Comparison of ENCODE assay signal across 23 mouse cellular contexts in the genomic region with DNA sequence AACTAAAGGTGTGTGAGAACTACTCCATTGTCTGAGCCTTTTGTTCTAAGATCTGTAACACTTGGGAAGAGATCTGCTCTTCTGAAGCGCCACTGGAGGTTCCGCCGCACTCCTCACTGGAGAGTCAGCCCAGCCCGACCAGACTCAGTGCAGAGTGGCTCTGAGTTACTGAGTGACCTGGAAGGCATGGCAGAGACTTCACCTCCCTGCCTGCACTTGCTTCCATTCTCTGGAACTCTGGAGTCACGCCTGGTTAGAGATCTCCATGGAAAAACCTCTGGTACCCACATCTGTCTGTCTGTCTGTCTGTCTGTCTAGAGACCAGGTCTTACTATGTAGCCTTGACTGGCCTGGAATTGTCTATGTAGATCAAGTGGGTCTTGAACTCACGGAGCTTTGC. TPM values are rescaled to one million over a fixed set of nuclear protein-coding genes. Genes with fewer than 3 reads are reported as not detected.
A peak's percentile ranks its signal among the peaks of the same experiment; 100 is the strongest.
DNase-seq lines count a peak whose midpoint lies in the region; ATAC-seq lines count a peak whose summit lies in the region.
"Had no signal": no experiment of that assay in that cellular context is flagged by ENCODE, and none has a peak within 500 bp of the region (broad histone marks: within the 10 kb centered on the region; RNA-seq: fewer than 3 reads in every experiment).

No protein-coding gene starts in this region.

- H3K36me3 ChIP-seq in kidney, embryonic 15.5 days = no peaks in the 10 kb centered on the region
- H3K36me3 ChIP-seq: embryonic facial prominence, embryonic 10.5 days; G1E; heart, embryonic 15.5 days; hindbrain, embryonic 13.5 days had no signal

- no peak overlapping the region for H3K9ac ChIP-seq in kidney, embryonic 15.5 days
- H3K9ac ChIP-seq: heart, embryonic 15.5 days; hindbrain, embryonic 13.5 days had no signal

- H3K4me3 ChIP-seq in kidney, embryonic 15.5 days (replicated peaks) = no peak overlapping the region
- H3K4me3 ChIP-seq: embryonic facial prominence, embryonic 10.5 days; heart, adult 2 months; heart, embryonic 15.5 days; hindbrain, embryonic 13.5 days had no signal

- 72% methylated on average over 6 of the region's 6 CpGs for WGBS in kidney, embryonic 15.5 days

- peaks cover 41% of the 10 kb centered on the region for H3K4me1 ChIP-seq in kidney, embryonic 15.5 days
- H3K4me1 ChIP-seq: heart, embryonic 15.5 days; hindbrain, embryonic 13.5 days had no signal

- no peak overlapping the region for H3K4me2 ChIP-seq in kidney, embryonic 15.5 days
- H3K4me2 ChIP-seq: heart, embryonic 11.5 days; heart, embryonic 15.5 days; hindbrain, embryonic 13.5 days had no signal

- DNase-seq in kidney, adult 11 months = peak; percentile 58
- DNase-seq in kidney, adult 18-20 months = no peak
- DNase-seq in kidney, postnatal 14 days = peak; percentile 58
- DNase-seq in ovary, postnatal 10 days (ENCODE audit: low spot score) = no peak
- no peak for DNase-seq in frontal cortex, postnatal 36 days (ENCODE audit: low spot score in 2 of 2)
- no peak for DNase-seq in yolk sac, embryonic 10.5 days (ENCODE audit: low spot score)
- DNase-seq: adrenal gland, postnatal 14 days; B cell, adult 2 months; cerebellum, adult 18-20 months; cerebellum, postnatal 10 days; gastrocnemius, postnatal 10 days; heart, adult 2 months; heart, postnatal 14 days had no signal

- H3K27me3 ChIP-seq in kidney, embryonic 15.5 days = no peaks in the 10 kb centered on the region

- no peaks in the 10 kb centered on the region for H3K9me3 ChIP-seq in kidney, embryonic 15.5 days (replicated peaks)
- H3K9me3 ChIP-seq: embryonic facial prominence, embryonic 10.5 days; G1E; heart, embryonic 15.5 days; hindbrain, embryonic 13.5 days had no signal

- 0 out of 2 replicates have a peak overlapping the region, but pooled peaks have one; percentile 41 for H3K27ac ChIP-seq in kidney, embryonic 15.5 days
- H3K27ac ChIP-seq: embryonic facial prominence, embryonic 10.5 days; heart, adult 2 months; heart, embryonic 15.5 days; hindbrain, embryonic 13.5 days; hindbrain, postnatal 0 days had no signal

- ATAC-seq in kidney, embryonic 15.5 days (replicated peaks; ENCODE audit: low FRiP score) = no peak; the same call in 1 of the 2 replicates
- ATAC-seq: activated CD4-positive, CD25-positive, alpha-beta regulatory T cell, adult 4 months; CD4-positive, CD25-positive, alpha-beta regulatory T cell, adult 4 months; forebrain, embryonic 14.5 days; hindbrain, postnatal 0 days had no signal

RNA-seq across cellular contexts. Expression of gene Tmem125, which starts 8.2 kb away (rescaled TPM):
- 5.6 and 6.7 TPM in 2 replicates for polyA plus RNA-seq in kidney, embryonic 15.5 days (2015; fragmentation: Nextera tagmentation; extraction: Ambion mirVana)
- polyA plus RNA-seq: activated CD4-positive, CD25-positive, alpha-beta regulatory T cell, adult 4 months; CD4-positive, CD25-positive, alpha-beta regulatory T cell, adult 4 months; forebrain, embryonic 14.5 days; G1E had no signal

RNA-seq across cellular contexts. Expression of gene 2610528J11Rik, which starts 8.8 kb away (rescaled TPM):
- polyA plus RNA-seq in kidney, embryonic 15.5 days (2015; fragmentation: Nextera tagmentation; extraction: Ambion mirVana) = 21.4 and 21.7 TPM in 2 replicates
- polyA plus RNA-seq: activated CD4-positive, CD25-positive, alpha-beta regulatory T cell, adult 4 months; CD4-positive, CD25-positive, alpha-beta regulatory T cell, adult 4 months; forebrain, embryonic 14.5 days; G1E; hindbrain, embryonic 13.5 days; hindbrain, postnatal 0 days had no signal

RNA-seq across cellular contexts. Expression of gene Tie1, which starts 45.7 kb away (rescaled TPM):
- polyA plus RNA-seq in kidney, embryonic 15.5 days (2015; fragmentation: Nextera tagmentation; extraction: Ambion mirVana) = 48.1 and 53.8 TPM in 2 replicates
- polyA plus RNA-seq: activated CD4-positive, CD25-positive, alpha-beta regulatory T cell, adult 4 months had no signal

Comparison
In these comparisons a context has a peak if more than half of its experiments do, and no peak if none do; other contexts are left out.
1. DNase-seq: peak in kidney, adult 11 months (single experiment) and kidney, postnatal 14 days (single experiment); none in kidney, adult 18-20 months (single experiment), ovary, postnatal 10 days (single experiment), frontal cortex, postnatal 36 days (0 of 2) and yolk sac, embryonic 10.5 days (single experiment).